Mouse (Mus musculus): ENCODE data around the gene Gm39566.

DNA sequence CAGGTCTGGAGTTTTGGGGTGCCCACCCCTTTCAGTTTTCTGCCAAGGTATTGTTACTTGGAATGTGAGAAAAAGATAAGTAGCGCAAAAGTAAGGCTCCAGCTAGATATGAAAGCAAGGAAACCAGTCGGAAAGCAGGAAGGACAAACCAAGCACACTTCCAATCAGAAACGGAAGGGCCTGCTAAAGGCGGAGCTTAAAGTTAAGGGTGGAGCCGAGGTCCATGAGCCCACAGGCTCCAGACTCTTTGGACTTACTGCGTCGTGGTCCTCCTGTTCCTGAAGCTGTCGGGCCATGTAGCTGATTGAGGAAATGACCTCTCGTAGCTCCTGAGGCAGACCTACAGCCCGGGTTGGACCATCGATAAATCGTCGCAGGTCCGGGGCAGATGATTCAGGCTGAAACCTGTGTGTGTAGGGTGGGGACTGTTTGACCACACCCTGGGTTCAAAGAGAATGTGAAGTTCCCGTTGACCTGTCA lies 30.3 kb downstream of the Gm39566 start:
- no peak for TF ChIP-seq CTCF (conservative IDR thresholded peaks at IDR 0.05; ENCODE audit: insufficient read depth, insufficient read length, low read depth, low read length)
- TF ChIP-seq POLR2A (IDR thresholded peaks at IDR 0.05; ENCODE audit: low read depth, low read length), result no peak
